ENCODE assay signal across 9 mouse cellular contexts in genomic region chr11:30091892-30092291, GRCm38 (mm10).
A peak's percentile ranks its signal among the peaks of the same experiment; 100 is the strongest.
DNase-seq lines count a peak whose midpoint lies in the region; ATAC-seq and TF ChIP-seq lines count a peak whose summit lies in the region.
"Had no signal": no experiment of that assay in that cellular context is flagged by ENCODE, and none has a peak within 500 bp of the region (broad histone marks: within the 10 kb centered on the region; RNA-seq: fewer than 3 reads in every experiment).

No protein-coding gene starts in this region.

- H3K27ac ChIP-seq in heart, embryonic 11.5 days (ENCODE audit: low read depth, low read length) = no peak overlapping the region
- H3K27ac ChIP-seq in thymus, adult 2 months (ENCODE audit: control insufficient read depth, insufficient read depth, low read length) = no peak overlapping the region
- H3K27ac ChIP-seq: limb, embryonic 15.5 days had no signal

- H3K9me3 ChIP-seq in heart, embryonic 11.5 days (replicated peaks; ENCODE audit: control insufficient read depth, low read length) = no peaks in the 10 kb centered on the region
- H3K9me3 ChIP-seq: limb, embryonic 15.5 days had no signal

- WGBS in heart, embryonic 11.5 days (ENCODE audit: insufficient replicate concordance) = 38% methylated on average over 4 of the region's 4 CpGs
- WGBS in thymus, adult 2 months = 74% methylated on average over 4 of the region's 4 CpGs

- no peak for TF ChIP-seq CTCF in thymus, adult 2 months (IDR thresholded peaks at IDR 0.05; ENCODE audit: borderline replicate concordance, control insufficient read depth, extremely low read depth, insufficient read depth, low read length, poor library complexity)

- peak; percentile 21 for DNase-seq in heart, adult 11 months
- DNase-seq in thymus, adult 2 months = peak; percentile 15
- DNase-seq in thymus, postnatal 10 days (ENCODE audit: low spot score in 2 of 2) = no peak
- DNase-seq in cerebellum, postnatal 10 days = peak; percentile 47 to 74
- peak; percentile 24 for DNase-seq in thymus, postnatal 4 days
- DNase-seq in layer of hippocampus, adult 18-20 months (ENCODE audit: low spot score in 2 of 2) = no peak

- no peaks in the 10 kb centered on the region for H3K4me1 ChIP-seq in heart, embryonic 11.5 days (ENCODE audit: control insufficient read depth, insufficient read depth, low read length)
- H3K4me1 ChIP-seq in thymus, adult 2 months (replicated peaks; ENCODE audit: control insufficient read depth, insufficient read depth, low read length) = no peaks in the 10 kb centered on the region
- H3K4me1 ChIP-seq: limb, embryonic 15.5 days had no signal

- no peak overlapping the region for H3K4me3 ChIP-seq in heart, embryonic 11.5 days (ENCODE audit: low read depth, low read length)
- no peak overlapping the region for H3K4me3 ChIP-seq in thymus, adult 2 months (ENCODE audit: control insufficient read depth, insufficient read depth, low read length)
- H3K4me3 ChIP-seq: limb, embryonic 15.5 days had no signal

- H3K27me3 ChIP-seq in heart, embryonic 11.5 days (ENCODE audit: control insufficient read depth, insufficient read depth, low read length) = no peaks in the 10 kb centered on the region
- no peaks in the 10 kb centered on the region for H3K27me3 ChIP-seq in thymus, adult 2 months (ENCODE audit: control insufficient read depth, insufficient read depth, low read length)
- H3K27me3 ChIP-seq: limb, embryonic 15.5 days had no signal

- no peak for ATAC-seq in heart, embryonic 11.5 days (replicated peaks; ENCODE audit: insufficient number of reproducible peaks, low FRiP score, low TSS enrichment)
- no peak for ATAC-seq in monocyte, adult 5-6 weeks (replicated peaks; ENCODE audit: insufficient number of reproducible peaks, low FRiP score, low TSS enrichment, poor library complexity, severe bottlenecking)

- H3K9ac ChIP-seq in heart, embryonic 11.5 days (ENCODE audit: low read depth, low read length) = no peak overlapping the region
- H3K9ac ChIP-seq: limb, embryonic 15.5 days had no signal

- TF ChIP-seq POLR2A in thymus, adult 2 months (IDR thresholded peaks at IDR 0.05; ENCODE audit: control insufficient read depth, extremely low read depth, insufficient read depth, low read length, poor library complexity) = no peak

- no peak overlapping the region for H3K4me2 ChIP-seq in heart, embryonic 11.5 days
- H3K4me2 ChIP-seq: limb, embryonic 15.5 days had no signal

- H3K36me3 ChIP-seq in heart, embryonic 11.5 days (ENCODE audit: control insufficient read depth, insufficient read depth, low read length) = peaks cover 1% of the 10 kb centered on the region; the same call in 1 of the 2 replicates
- no peaks in the 10 kb centered on the region for H3K36me3 ChIP-seq in thymus, adult 2 months (ENCODE audit: control insufficient read depth, insufficient read depth, low read length)

Comparison
In these comparisons a context has a peak if more than half of its experiments do, and no peak if none do; other contexts are left out.
1. DNase-seq: peak in heart, adult 11 months (single experiment), thymus, adult 2 months (single experiment), cerebellum, postnatal 10 days (2 of 2) and thymus, postnatal 4 days (single experiment); none in thymus, postnatal 10 days (0 of 2) and layer of hippocampus, adult 18-20 months (0 of 2).